Mouse (Mus musculus): ENCODE data around the gene Traf7. TPM values are rescaled to one million over a fixed set of nuclear protein-coding genes. Genes with fewer than 3 reads are reported as not detected.

Gene Traf7
- total RNA-seq, 1 experiment = 149 TPM

- 0 out of 4 replicates have a peak, but pooled peaks cover 0 to 2% of the 10 kb centered on the region in 2 experiments for H3K4me1 ChIP-seq (ENCODE audit: control insufficient read depth in 2 of 2, insufficient read depth in 2 of 2, low read length in 2 of 2, poor library complexity in 1 of 2)
- in situ Hi-C loops (cut with MboI; ENCODE audit: low sequenced_read_pairs in 2 of 2, unreplicated experiment in 2 of 2) = no loop called here
- no peak overlapping the region for H3K9ac ChIP-seq (ENCODE audit: insufficient read depth, low read depth, low read length, poor library complexity, severe bottlenecking)
- TF ChIP-seq MAFK (IDR thresholded peaks at IDR 0.05; ENCODE audit: insufficient read depth, low read depth, low read length) = no peak
- TF ChIP-seq HCFC1 (IDR thresholded peaks at IDR 0.05; ENCODE audit: borderline replicate concordance, insufficient read depth, low read length) = no peak
- TF ChIP-seq ZC3H11A (IDR thresholded peaks at IDR 0.05; ENCODE audit: borderline replicate concordance, low read depth, low read length) = no peak
- TF ChIP-seq ZNF384 (IDR thresholded peaks at IDR 0.05; ENCODE audit: low read depth, low read length) = no peak
- TF ChIP-seq CHD2 (IDR thresholded peaks at IDR 0.05; ENCODE audit: low read depth, low read length) = no peak
- H3K27ac ChIP-seq (ENCODE audit: insufficient read depth, low read depth, low read length, poor library complexity, severe bottlenecking) = no peak overlapping the region
- no peaks in the 10 kb centered on the region for H3K36me3 ChIP-seq (ENCODE audit: control insufficient read depth, insufficient read depth, low read length, poor library complexity, severe bottlenecking)
- no peak for DNase-seq (ENCODE audit: low read depth, low spot score)
- H3K9me3 ChIP-seq (ENCODE audit: control insufficient read depth, insufficient read depth, low read depth, low read length) = no peaks in the 10 kb centered on the region
- H3K4me3 ChIP-seq (ENCODE audit: insufficient read depth in 1 of 2, low read depth in 1 of 2, low read length in 2 of 2, poor library complexity in 1 of 2, severe bottlenecking in 1 of 2) = no peak overlapping the region
These were observed 31.7 kb downstream of the Traf7 start for GRCm38 (mm10) chr17:24496026-24496425.

GRCm38 (mm10) chr17:24495443-24495842 lies 32.3 kb downstream of the Traf7 start:
- DNase-seq (ENCODE audit: low read depth, low spot score) = no peak
- no peaks in the 10 kb centered on the region for H3K9me3 ChIP-seq (ENCODE audit: control insufficient read depth, insufficient read depth, low read depth, low read length)
- 0 out of 4 replicates have a peak, but pooled peaks cover 0 to 2% of the 10 kb centered on the region in 2 experiments for H3K4me1 ChIP-seq (ENCODE audit: control insufficient read depth in 2 of 2, insufficient read depth in 2 of 2, low read length in 2 of 2, poor library complexity in 1 of 2)
- no peak overlapping the region for H3K4me3 ChIP-seq (ENCODE audit: insufficient read depth in 1 of 2, low read depth in 1 of 2, low read length in 2 of 2, poor library complexity in 1 of 2, severe bottlenecking in 1 of 2)
- H3K9ac ChIP-seq (ENCODE audit: insufficient read depth, low read depth, low read length, poor library complexity, severe bottlenecking) = no peak overlapping the region
- no peak overlapping the region for H3K27ac ChIP-seq (ENCODE audit: insufficient read depth, low read depth, low read length, poor library complexity, severe bottlenecking)
- TF ChIP-seq HCFC1 (IDR thresholded peaks at IDR 0.05; ENCODE audit: borderline replicate concordance, insufficient read depth, low read length) (no peak), ZC3H11A (IDR thresholded peaks at IDR 0.05; ENCODE audit: borderline replicate concordance, low read depth, low read length) (no peak), CHD2 (IDR thresholded peaks at IDR 0.05; ENCODE audit: low read depth, low read length) (no peak), ZNF384 (IDR thresholded peaks at IDR 0.05; ENCODE audit: low read depth, low read length) (no peak), MAFK (IDR thresholded peaks at IDR 0.05; ENCODE audit: insufficient read depth, low read depth, low read length) (no peak)
- H3K36me3 ChIP-seq (ENCODE audit: control insufficient read depth, insufficient read depth, low read length, poor library complexity, severe bottlenecking) = no peaks in the 10 kb centered on the region
- in situ Hi-C loops (cut with MboI; ENCODE audit: low sequenced_read_pairs in 2 of 2, unreplicated experiment in 2 of 2) = no loop called here

- Histone ChIP-seq H3K9ac (ENCODE audit: insufficient read depth, low read depth, low read length, poor library complexity, severe bottlenecking) (no peak overlapping the region), H3K27ac (ENCODE audit: insufficient read depth, low read depth, low read length, poor library complexity, severe bottlenecking) (no peak overlapping the region)
- peak; percentile 42; the same call in 1 of the 2 replicates for TF ChIP-seq ZC3H11A (IDR thresholded peaks at IDR 0.05; ENCODE audit: borderline replicate concordance, low read depth, low read length)
- no peak for TF ChIP-seq MAFK (IDR thresholded peaks at IDR 0.05; ENCODE audit: insufficient read depth, low read depth, low read length)
These were observed 33.0 kb downstream of the Traf7 start for GRCm38 (mm10) chr17:24494627-24495335.

GRCm38 (mm10) chr17:24490399-24490798 lies 37.3 kb downstream of the Traf7 start:
- Histone ChIP-seq H3K4me1 (ENCODE audit: control insufficient read depth in 2 of 2, insufficient read depth in 2 of 2, low read length in 2 of 2, poor library complexity in 1 of 2) (peaks cover 3 to 6% of the 10 kb centered on the region in 2 experiments; a peak in 3 of 4 replicates), H3K4me3 (ENCODE audit: insufficient read depth in 1 of 2, low read depth in 1 of 2, low read length in 2 of 2, poor library complexity in 1 of 2, severe bottlenecking in 1 of 2) (no peak overlapping the region), H3K36me3 (ENCODE audit: control insufficient read depth, insufficient read depth, low read length, poor library complexity, severe bottlenecking) (no peaks in the 10 kb centered on the region), H3K27ac (ENCODE audit: insufficient read depth, low read depth, low read length, poor library complexity, severe bottlenecking) (no peak overlapping the region), H3K9me3 (ENCODE audit: control insufficient read depth, insufficient read depth, low read depth, low read length) (no peaks in the 10 kb centered on the region), H3K9ac (ENCODE audit: insufficient read depth, low read depth, low read length, poor library complexity, severe bottlenecking) (no peak overlapping the region)
- in situ Hi-C loops (cut with MboI; ENCODE audit: low sequenced_read_pairs in 2 of 2, unreplicated experiment in 2 of 2) = no loop called here
- no peak for DNase-seq (ENCODE audit: low read depth, low spot score)
- TF ChIP-seq HCFC1 (IDR thresholded peaks at IDR 0.05; ENCODE audit: borderline replicate concordance, insufficient read depth, low read length) = no peak
- no peak for TF ChIP-seq MAFK (IDR thresholded peaks at IDR 0.05; ENCODE audit: insufficient read depth, low read depth, low read length)
- no peak for TF ChIP-seq ZNF384 (IDR thresholded peaks at IDR 0.05; ENCODE audit: low read depth, low read length)
- no peak for TF ChIP-seq ZC3H11A (IDR thresholded peaks at IDR 0.05; ENCODE audit: borderline replicate concordance, low read depth, low read length)
- no peak for TF ChIP-seq CHD2 (IDR thresholded peaks at IDR 0.05; ENCODE audit: low read depth, low read length)

More at GRCm38 (mm10) chr17:24494627-24495335, 33.0 kb downstream of the Traf7 start:
- Histone ChIP-seq H3K36me3 (ENCODE audit: control insufficient read depth, insufficient read depth, low read length, poor library complexity, severe bottlenecking) (no peaks in the 10 kb centered on the region), H3K9me3 (ENCODE audit: control insufficient read depth, insufficient read depth, low read depth, low read length) (no peaks in the 10 kb centered on the region), H3K4me1 (ENCODE audit: control insufficient read depth in 2 of 2, insufficient read depth in 2 of 2, low read length in 2 of 2, poor library complexity in 1 of 2) (0 out of 4 replicates have a peak, but pooled peaks cover 0 to 2% of the 10 kb centered on the region in 2 experiments), H3K4me3 (ENCODE audit: insufficient read depth in 1 of 2, low read depth in 1 of 2, low read length in 2 of 2, poor library complexity in 1 of 2, severe bottlenecking in 1 of 2) (no peak overlapping the region)
- in situ Hi-C loops (cut with MboI; ENCODE audit: low sequenced_read_pairs in 2 of 2, unreplicated experiment in 2 of 2) = no loop called here
- peak; percentile 69 for DNase-seq (ENCODE audit: low read depth, low spot score)
